Mouse (Mus musculus) brown adipose tissue, adult 24 weeks (tissue): ENCODE data around the gene Rpl41. TPM values are rescaled to one million over a fixed set of nuclear protein-coding genes. Genes with fewer than 3 reads are reported as not detected.
"Not testable (repeated sequence)": the region's sequence is repeated elsewhere in the genome, so short reads cannot be mapped to it uniquely, and the experiment has no call there.

ENCODE experiments used
- H3K27ac ChIP-seq: fragments of 200-500 bp; replicated peaks from 2 replicates; pipeline ENCODE4 v1.5.1; 2012; ENCODE audit warnings: low read depth, mild to moderate bottlenecking, low read length
- H3K4me1 ChIP-seq: fragments of 200-500 bp; 2 replicates; pipeline ENCODE4 v1.6.1; 2012; ENCODE audit warnings: low read length, mixed read lengths; ENCODE audit not compliant: control insufficient read depth, insufficient read depth, insufficient read length
- H3K4me3 ChIP-seq: fragments of 200-500 bp; 2 replicates; pipeline ENCODE4 v1.5.1; 2012; ENCODE audit warnings: low read depth, mild to moderate bottlenecking, low read length, moderate library complexity; ENCODE audit not compliant: insufficient read depth
- polyA plus RNA-seq: library from polyadenylated mRNA; stranded (reverse); fragments of >200 nt; gene quantifications from 2 replicates; pipeline ENCODE4 v1.2.4, GENCODE M21; 2012; ENCODE audit not compliant: missing spikeins, insufficient read depth, insufficient read length

The Rpl41 gene
- polyA plus RNA-seq, 1 experiment = 2,018 TPM

GRCm38 (mm10) chr10:128578330-128578729, 29.2 kb upstream of the Rpl41 start:
- H3K4me1 ChIP-seq = no peaks in the 10 kb centered on the region
- no peak overlapping the region for H3K27ac ChIP-seq

GRCm38 (mm10) chr10:128575063-128575462, 26.0 kb upstream of the Rpl41 start:
- Histone ChIP-seq H3K27ac (no peak overlapping the region), H3K4me1 (no peaks in the 10 kb centered on the region), H3K4me3 (no peak overlapping the region)

More at GRCm38 (mm10) chr10:128578330-128578729, 29.2 kb upstream of the Rpl41 start:
- no peak overlapping the region for H3K4me3 ChIP-seq

- peak within 1 kb of the TSS; percentile 88 for H3K4me3 ChIP-seq
- no peaks in the 10 kb centered on the region for H3K4me1 ChIP-seq
- H3K27ac ChIP-seq = peak within 1 kb of the TSS; percentile 80
Observed at GRCm38 (mm10) chr10:128565788-128566531, 16.9 kb upstream of the Rpl41 start, which contains the start of gene Pa2g4. Gene Pa2g4, minus strand, starts transcription at chr10:128565987.

- peak overlapping the region; percentile 51 for H3K27ac ChIP-seq
Observed at GRCm38 (mm10) chr10:128565206-128565787, 16.2 kb upstream of the Rpl41 start.

GRCm38 (mm10) chr10:128563544-128563943, 14.4 kb upstream of the Rpl41 start:
- Histone ChIP-seq H3K4me1 (no peaks in the 10 kb centered on the region), H3K4me3 (no peak overlapping the region), H3K27ac (no peak overlapping the region)

More at GRCm38 (mm10) chr10:128565206-128565787, 16.2 kb upstream of the Rpl41 start:
- Histone ChIP-seq H3K4me1 (no peaks in the 10 kb centered on the region), H3K4me3 (peak overlapping the region; percentile 88)

- no peak overlapping the region for H3K27ac ChIP-seq
- no peak overlapping the region for H3K4me3 ChIP-seq
- H3K4me1 ChIP-seq = no peaks in the 10 kb centered on the region
Observed at GRCm38 (mm10) chr10:128556963-128557362, 7.9 kb upstream of the Rpl41 start.

- Histone ChIP-seq H3K4me3 (no peak overlapping the region), H3K4me1 (no peaks in the 10 kb centered on the region), H3K27ac (no peak overlapping the region)
Observed at GRCm38 (mm10) chr10:128556286-128556685, 7.2 kb upstream of the Rpl41 start.

- not testable (repeated sequence) for H3K27ac ChIP-seq, H3K4me3 ChIP-seq, H3K4me1 ChIP-seq
Observed at GRCm38 (mm10) chr10:128555567-128555966, 6.5 kb upstream of the Rpl41 start.

GRCm38 (mm10) chr10:128550144-128550823, 1.2 kb upstream of the Rpl41 start:
- H3K27ac ChIP-seq, H3K4me1 ChIP-seq, H3K4me3 ChIP-seq: not testable (repeated sequence)

GRCm38 (mm10) chr10:128549682-128550057, 565 bp upstream of the Rpl41 start:
- not testable (repeated sequence) for H3K4me1 ChIP-seq, H3K27ac ChIP-seq, H3K4me3 ChIP-seq

- peak overlapping the region; percentile 86 for H3K27ac ChIP-seq
- peak overlapping the region; percentile 83 for H3K4me3 ChIP-seq
- H3K4me1 ChIP-seq = not testable (repeated sequence)
Observed at GRCm38 (mm10) chr10:128548051-128548791, 884 bp downstream of the Rpl41 start.

GRCm38 (mm10) chr10:128547361-128548032, 1.6 kb downstream of the Rpl41 start, which contains the start of gene Zc3h10:
Gene Zc3h10, minus strand, starts transcription at chr10:128547774.
- Histone ChIP-seq H3K4me3 (peak within 1 kb of the TSS; percentile 83), H3K4me1 (no peaks in the 10 kb centered on the region), H3K27ac (peak within 1 kb of the TSS; percentile 87)

GRCm38 (mm10) chr10:128546787-128547186, 2.3 kb downstream of the Rpl41 start:
- Histone ChIP-seq H3K4me3 (peak overlapping the region; percentile 72), H3K4me1 (no peaks in the 10 kb centered on the region)

GRCm38 (mm10) chr10:128546361-128546760, 2.7 kb downstream of the Rpl41 start:
- Histone ChIP-seq H3K4me3 (peak overlapping the region; percentile 72), H3K27ac (peak overlapping the region; percentile 87), H3K4me1 (no peaks in the 10 kb centered on the region)

More at GRCm38 (mm10) chr10:128546787-128547186, 2.3 kb downstream of the Rpl41 start:
- H3K27ac ChIP-seq = peak overlapping the region; percentile 87
